Mouse (Mus musculus): Measurements from ENCODE around the gene Cnnm4. TPM values are rescaled to one million over a fixed set of nuclear protein-coding genes. Genes with fewer than 3 reads are reported as not detected.

Gene Cnnm4
- polyA plus RNA-seq (2012; fragmentation: generic; extraction: Trizol), result 1 to 10 TPM in 1 of 2 experiments, under 1 TPM in 1; 0.85 to 3.6 TPM

GRCm38 (mm10) chr1:36471181-36472105 is at the start of gene Cnnm4:
Cnnm4 (plus strand) TSS chr1:36471620.

GRCm38 (mm10) chr1:36444471-36445464 is 26.7 kb upstream of the Cnnm4 start, which contains the start of gene Lman2l:
Lman2l (minus strand) TSS chr1:36445271.

GRCm38 (mm10) chr1:36511289-36512021 is 40.0 kb downstream of the Cnnm4 start, which contains the start of gene Cnnm3:
Cnnm3 (plus strand) TSS chr1:36511867.

GRCm38 (mm10) chr1:36536783-36537182 is 65.4 kb downstream of the Cnnm4 start, which contains the start of gene Ankrd23:
Ankrd23 (minus strand) TSS chr1:36536883.

GRCm38 (mm10) chr1:36539186-36539585 is 67.8 kb downstream of the Cnnm4 start, which contains the start of gene Gm42417:
Gm42417 (minus strand) TSS chr1:36539429.

GRCm38 (mm10) chr1:36546888-36547471 is 75.6 kb downstream of the Cnnm4 start, which contains the start of gene Ankrd39:
Ankrd39 (minus strand) TSS chr1:36547445.

Other genes starting within 250 kb of the Cnnm4 start
- gene Uggt1, start 226.9 kb upstream of the Cnnm4 start, polyA plus RNA-seq (2012; fragmentation: generic; extraction: Trizol), result 10 to 100 TPM in 1 of 2 experiments, 1 to 10 TPM in 1; 4.7 to 21.0 TPM
- gene Neurl3, start 196.9 kb upstream of the Cnnm4 start, polyA plus RNA-seq (2012; fragmentation: generic; extraction: Trizol), result under 1 TPM; 0.07 TPM
- gene Arid5a, start 163.9 kb upstream of the Cnnm4 start, polyA plus RNA-seq (2012; fragmentation: generic; extraction: Trizol), result 1 to 10 TPM; 5.5 to 7.4 TPM
- gene Kansl3, start 102.4 kb upstream of the Cnnm4 start, polyA plus RNA-seq (2012; fragmentation: generic; extraction: Trizol), result 10 to 100 TPM in 1 of 2 experiments, 1 to 10 TPM in 1; 4.5 to 29.7 TPM
- gene Fer1l5, start 99.3 kb upstream of the Cnnm4 start, polyA plus RNA-seq (2012; fragmentation: generic; extraction: Trizol), result under 1 TPM; 0.01 to 0.30 TPM
- 10 to 100 TPM in 1 of 2 experiments, 1 to 10 TPM in 1; 8.3 to 20.3 TPM for gene Lman2l, start 26.3 kb upstream of the Cnnm4 start, polyA plus RNA-seq (2012; fragmentation: generic; extraction: Trizol)
- 1 to 10 TPM; 2.3 to 6.9 TPM for gene Cnnm3, start 40.2 kb downstream of the Cnnm4 start, polyA plus RNA-seq (2012; fragmentation: generic; extraction: Trizol)
- 1 to 10 TPM in 1 of 2 experiments, under 1 TPM in 1; 0.08 to 3.8 TPM for gene Ankrd23, start 65.3 kb downstream of the Cnnm4 start, polyA plus RNA-seq (2012; fragmentation: generic; extraction: Trizol)
- not detected for gene Gm42417, start 67.8 kb downstream of the Cnnm4 start, polyA plus RNA-seq (2012; fragmentation: generic; extraction: Trizol)
- gene Ankrd39, start 75.8 kb downstream of the Cnnm4 start, polyA plus RNA-seq (2012; fragmentation: generic; extraction: Trizol), result 10 to 100 TPM in 1 of 2 experiments, 1 to 10 TPM in 1; 9.1 to 10.9 TPM
- 10 to 100 TPM in 1 of 2 experiments, 1 to 10 TPM in 1; 1.1 to 14.7 TPM for gene Sema4c, start 86.7 kb downstream of the Cnnm4 start, polyA plus RNA-seq (2012; fragmentation: generic; extraction: Trizol)
- gene Fam178b, start 211.6 kb downstream of the Cnnm4 start, polyA plus RNA-seq (2012; fragmentation: generic; extraction: Trizol), result under 1 TPM in 1 of 2 experiments, not detected in 1; 0.99 TPM
- gene Cox5b, start 219.8 kb downstream of the Cnnm4 start, polyA plus RNA-seq (2012; fragmentation: generic; extraction: Trizol), result 100 to 1,000 TPM; 774 to 799 TPM
- gene 4933424G06Rik, start 238.5 kb downstream of the Cnnm4 start, polyA plus RNA-seq (2012; fragmentation: generic; extraction: Trizol), result not detected
- gene Actr1b, start 242.8 kb downstream of the Cnnm4 start, polyA plus RNA-seq (2012; fragmentation: generic; extraction: Trizol), result 10 to 100 TPM; 53.0 to 65.1 TPM